Mouse (Mus musculus) bone marrow, adult 2 months (tissue): Measurements from ENCODE around the gene Ctdsp1.

ENCODE experiments used
- CTCF ChIP-seq: fragments of 200-500 bp; IDR thresholded peaks from 2 replicates; pipeline ENCODE4 v1.5.1; 2011; ENCODE audit warnings: low read length, control low read depth; ENCODE audit not compliant: control insufficient read depth, insufficient read depth
- POLR2A ChIP-seq: fragments of 200-500 bp; IDR thresholded peaks from 2 replicates; pipeline ENCODE4 v1.6.1; 2011; ENCODE audit warnings: low read depth, mild to moderate bottlenecking, control low read depth, low read length, borderline replicate concordance; ENCODE audit not compliant: control insufficient read depth

DNA sequence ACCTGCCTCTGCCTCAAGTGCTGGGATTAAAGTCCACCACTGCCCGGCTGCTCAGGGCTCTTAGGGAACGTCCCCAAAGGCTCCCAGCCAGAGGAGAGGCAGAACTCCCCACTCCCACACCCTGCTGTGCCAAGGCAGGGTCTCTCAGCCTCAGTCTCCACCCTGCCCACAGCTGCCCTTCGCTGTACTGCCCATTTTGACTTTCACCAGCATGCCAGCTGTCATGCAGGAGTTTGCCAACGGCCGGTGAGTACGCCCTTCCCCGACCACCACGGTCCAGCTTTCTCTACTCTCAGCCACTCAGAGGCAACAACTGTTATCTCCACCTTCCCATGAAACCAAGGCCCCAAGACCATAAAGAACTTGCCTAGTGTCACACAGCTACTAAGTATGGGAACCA, 6.8 kb upstream of the Ctdsp1 start:
- TF ChIP-seq CTCF = no peak
- no peak for TF ChIP-seq POLR2A
